Mouse (Mus musculus): ENCODE measurements around the gene Ggt6.

- TF ChIP-seq GATA1 (IDR thresholded peaks at IDR 0.05; ENCODE audit: borderline replicate concordance, low read length) (no peak), FLI1 (IDR thresholded peaks at IDR 0.05; ENCODE audit: low read length) (no peak)
Measured at GRCm38 (mm10) chr11:72409649-72410385, 25.5 kb upstream of the Ggt6 start.
